In genomic region chr3:48515009-48515408, GRCm38 (mm10) we compare ENCODE assay signal across 27 mouse cellular contexts.
DNase-seq lines count a peak whose midpoint lies in the region; ATAC-seq and TF ChIP-seq lines count a peak whose summit lies in the region.
"Had no signal": no experiment of that assay in that cellular context is flagged by ENCODE, and none has a peak within 500 bp of the region (broad histone marks: within the 10 kb centered on the region; RNA-seq: fewer than 3 reads in every experiment).

No protein-coding gene starts in this region.

- no peak overlapping the region for H3K4me3 ChIP-seq in forebrain, embryonic 11.5 days (ENCODE audit: low read depth, low read length)
- H3K4me3 ChIP-seq in forebrain, embryonic 14.5 days (ENCODE audit: low read depth, low read length), result no peak overlapping the region
- no peak overlapping the region for H3K4me3 ChIP-seq in midbrain, embryonic 14.5 days (replicated peaks; ENCODE audit: low read depth, low read length)
- no peak overlapping the region for H3K4me3 ChIP-seq in midbrain, embryonic 15.5 days
- no peak overlapping the region for H3K4me3 ChIP-seq in embryonic facial prominence, embryonic 14.5 days (ENCODE audit: low read depth, low read length)
- H3K4me3 ChIP-seq in limb, embryonic 14.5 days (replicated peaks; ENCODE audit: low read length), result no peak overlapping the region
- H3K4me3 ChIP-seq: embryonic facial prominence, embryonic 15.5 days; heart, embryonic 12.5 days; left cerebral cortex, adult 2 months; lung, embryonic 15.5 days had no signal

- no peak for DNase-seq in forebrain, embryonic 11.5 days (ENCODE audit: low spot score)
- no peak for DNase-seq in forebrain, embryonic 14.5 days (ENCODE audit: low spot score)
- peak; percentile 14 for DNase-seq in midbrain, embryonic 14.5 days
- peak; percentile 38 for DNase-seq in embryonic facial prominence, embryonic 14.5 days (ENCODE audit: low spot score)
- DNase-seq in limb, embryonic 14.5 days (ENCODE audit: low spot score), result no peak
- no peak for DNase-seq in thymus, postnatal 10 days (ENCODE audit: low spot score in 2 of 2)
- no peak for DNase-seq in right cerebral cortex, postnatal 14 days
- DNase-seq: adrenal gland, postnatal 10 days; cerebellum, adult 11 months; cerebellum, postnatal 36 days; gastrocnemius, postnatal 10 days; heart, adult 11 months; heart, postnatal 14 days; kidney, adult 8-10 months; kidney, postnatal 4 days; layer of hippocampus, adult 9-11 months; left cerebral cortex, postnatal 4 days; lung, postnatal 4 days had no signal

- no peak for TF ChIP-seq POLR2A in limb, embryonic 14.5 days (IDR thresholded peaks at IDR 0.05; ENCODE audit: borderline replicate concordance, extremely low read depth, insufficient read depth, insufficient read length)

- H3K27ac ChIP-seq in forebrain, embryonic 11.5 days (ENCODE audit: low read depth, low read length), result no peak overlapping the region
- no peak overlapping the region for H3K27ac ChIP-seq in forebrain, embryonic 14.5 days (ENCODE audit: low read depth, low read length)
- H3K27ac ChIP-seq in midbrain, embryonic 14.5 days (replicated peaks; ENCODE audit: low read depth, low read length), result no peak overlapping the region
- no peak overlapping the region for H3K27ac ChIP-seq in midbrain, embryonic 15.5 days
- H3K27ac ChIP-seq in embryonic facial prominence, embryonic 14.5 days (replicated peaks; ENCODE audit: low read depth, low read length), result no peak overlapping the region
- H3K27ac ChIP-seq in limb, embryonic 14.5 days (replicated peaks; ENCODE audit: low read depth, low read length), result no peak overlapping the region
- H3K27ac ChIP-seq: embryonic facial prominence, embryonic 15.5 days; left cerebral cortex, adult 2 months; liver, embryonic 14.5 days; lung, embryonic 15.5 days had no signal

- H3K4me1 ChIP-seq in forebrain, embryonic 11.5 days (replicated peaks; ENCODE audit: control insufficient read depth, insufficient read depth, low read length), result no peaks in the 10 kb centered on the region
- H3K4me1 ChIP-seq in forebrain, embryonic 14.5 days (ENCODE audit: control insufficient read depth, insufficient read depth, low read length), result no peaks in the 10 kb centered on the region
- no peaks in the 10 kb centered on the region for H3K4me1 ChIP-seq in midbrain, embryonic 14.5 days (ENCODE audit: control insufficient read depth, insufficient read depth, low read length)
- H3K4me1 ChIP-seq in midbrain, embryonic 15.5 days, result no peaks in the 10 kb centered on the region
- 0 out of 2 replicates have a peak, but pooled peaks cover 4% of the 10 kb centered on the region for H3K4me1 ChIP-seq in embryonic facial prominence, embryonic 14.5 days (ENCODE audit: control insufficient read depth, insufficient read depth, low read length)
- no peaks in the 10 kb centered on the region for H3K4me1 ChIP-seq in limb, embryonic 14.5 days (ENCODE audit: control insufficient read depth, insufficient read depth, low read length)
- H3K4me1 ChIP-seq: embryonic facial prominence, embryonic 15.5 days; heart, embryonic 12.5 days; lung, embryonic 15.5 days had no signal

- H3K9me3 ChIP-seq in forebrain, embryonic 11.5 days (ENCODE audit: control insufficient read depth, low read length), result no peaks in the 10 kb centered on the region
- H3K9me3 ChIP-seq in forebrain, embryonic 14.5 days (replicated peaks; ENCODE audit: control insufficient read depth, low read length), result no peaks in the 10 kb centered on the region
- no peaks in the 10 kb centered on the region for H3K9me3 ChIP-seq in midbrain, embryonic 14.5 days (ENCODE audit: control insufficient read depth, low read length)
- no peaks in the 10 kb centered on the region for H3K9me3 ChIP-seq in midbrain, embryonic 15.5 days
- no peaks in the 10 kb centered on the region for H3K9me3 ChIP-seq in embryonic facial prominence, embryonic 14.5 days (ENCODE audit: control insufficient read depth, low read length)
- H3K9me3 ChIP-seq in limb, embryonic 14.5 days (ENCODE audit: control insufficient read depth, low read length), result no peaks in the 10 kb centered on the region
- H3K9me3 ChIP-seq: embryonic facial prominence, embryonic 15.5 days; G1E; heart, embryonic 12.5 days; lung, embryonic 15.5 days had no signal

- H3K36me3 ChIP-seq in forebrain, embryonic 11.5 days (ENCODE audit: control insufficient read depth, insufficient read depth, low read length), result no peaks in the 10 kb centered on the region
- H3K36me3 ChIP-seq in forebrain, embryonic 14.5 days (ENCODE audit: control insufficient read depth, insufficient read depth, low read length), result no peaks in the 10 kb centered on the region
- H3K36me3 ChIP-seq in midbrain, embryonic 14.5 days (ENCODE audit: control insufficient read depth, insufficient read depth, low read length), result no peaks in the 10 kb centered on the region
- H3K36me3 ChIP-seq in midbrain, embryonic 15.5 days (replicated peaks), result no peaks in the 10 kb centered on the region
- no peaks in the 10 kb centered on the region for H3K36me3 ChIP-seq in embryonic facial prominence, embryonic 14.5 days (ENCODE audit: control insufficient read depth, insufficient read depth, low read length)
- no peaks in the 10 kb centered on the region for H3K36me3 ChIP-seq in limb, embryonic 14.5 days (ENCODE audit: control insufficient read depth, insufficient read depth, low read length)
- H3K36me3 ChIP-seq: embryonic facial prominence, embryonic 15.5 days; G1E; heart, embryonic 12.5 days; lung, embryonic 15.5 days had no signal

- WGBS in forebrain, embryonic 11.5 days, result 20% methylated on average over 3 of the region's 3 CpGs
- 7% methylated on average over 3 of the region's 3 CpGs for WGBS in forebrain, embryonic 14.5 days
- WGBS in midbrain, embryonic 14.5 days, result 30% methylated on average over 3 of the region's 3 CpGs
- 30% methylated on average over 3 of the region's 3 CpGs for WGBS in midbrain, embryonic 15.5 days
- 10% methylated on average over 3 of the region's 3 CpGs for WGBS in embryonic facial prominence, embryonic 14.5 days
- 15% methylated on average over 3 of the region's 3 CpGs for WGBS in limb, embryonic 14.5 days

- peak; percentile 85 for ATAC-seq in forebrain, embryonic 11.5 days (replicated peaks; ENCODE audit: low FRiP score)
- no peak for ATAC-seq in forebrain, embryonic 14.5 days
- ATAC-seq in midbrain, embryonic 14.5 days (ENCODE audit: low FRiP score, low TSS enrichment), result no peak; the same call in 1 of the 2 replicates
- ATAC-seq in midbrain, embryonic 15.5 days (replicated peaks), result no peak; the same call in 1 of the 2 replicates
- ATAC-seq in embryonic facial prominence, embryonic 14.5 days (ENCODE audit: low read depth), result peak; percentile 50; the same call in 1 of the 2 replicates
- ATAC-seq in limb, embryonic 14.5 days (ENCODE audit: low FRiP score, low read depth), result peak; percentile 55; the same call in 1 of the 2 replicates
- ATAC-seq: activated CD4-positive, CD25-positive, alpha-beta regulatory T cell, adult 4 months had no signal

- no peak overlapping the region for H3K4me2 ChIP-seq in forebrain, embryonic 11.5 days (ENCODE audit: low read depth, low read length, severe bottlenecking)
- H3K4me2 ChIP-seq in forebrain, embryonic 14.5 days (ENCODE audit: low read length), result no peak overlapping the region
- H3K4me2 ChIP-seq in midbrain, embryonic 14.5 days (ENCODE audit: low read length), result no peak overlapping the region
- no peak overlapping the region for H3K4me2 ChIP-seq in midbrain, embryonic 15.5 days
- no peak overlapping the region for H3K4me2 ChIP-seq in embryonic facial prominence, embryonic 14.5 days (ENCODE audit: low read depth, low read length)
- no peak overlapping the region for H3K4me2 ChIP-seq in limb, embryonic 14.5 days (replicated peaks; ENCODE audit: low read depth, low read length, severe bottlenecking)
- H3K4me2 ChIP-seq: embryonic facial prominence, embryonic 15.5 days; heart, embryonic 12.5 days; lung, embryonic 15.5 days; midbrain, embryonic 11.5 days had no signal

- no peak overlapping the region for H3K9ac ChIP-seq in forebrain, embryonic 11.5 days (ENCODE audit: low read length)
- H3K9ac ChIP-seq in forebrain, embryonic 14.5 days (ENCODE audit: low read length), result no peak overlapping the region
- no peak overlapping the region for H3K9ac ChIP-seq in midbrain, embryonic 14.5 days (replicated peaks; ENCODE audit: low read length)
- no peak overlapping the region for H3K9ac ChIP-seq in midbrain, embryonic 15.5 days
- no peak overlapping the region for H3K9ac ChIP-seq in embryonic facial prominence, embryonic 14.5 days (ENCODE audit: low read depth, low read length)
- H3K9ac ChIP-seq in limb, embryonic 14.5 days (ENCODE audit: low read depth, low read length, severe bottlenecking), result no peak overlapping the region
- H3K9ac ChIP-seq: embryonic facial prominence, embryonic 15.5 days; heart, embryonic 12.5 days; liver, embryonic 14.5 days; lung, embryonic 15.5 days had no signal

- H3K27me3 ChIP-seq in forebrain, embryonic 11.5 days (ENCODE audit: control insufficient read depth, insufficient read depth, low read length), result no peaks in the 10 kb centered on the region
- no peaks in the 10 kb centered on the region for H3K27me3 ChIP-seq in forebrain, embryonic 14.5 days (replicated peaks; ENCODE audit: control insufficient read depth, insufficient read depth, low read length)
- no peaks in the 10 kb centered on the region for H3K27me3 ChIP-seq in midbrain, embryonic 14.5 days (ENCODE audit: control insufficient read depth, insufficient read depth, low read length)
- H3K27me3 ChIP-seq in midbrain, embryonic 15.5 days (replicated peaks), result no peaks in the 10 kb centered on the region
- H3K27me3 ChIP-seq in embryonic facial prominence, embryonic 14.5 days (replicated peaks; ENCODE audit: control insufficient read depth, insufficient read depth, low read length), result no peaks in the 10 kb centered on the region
- H3K27me3 ChIP-seq in limb, embryonic 14.5 days (ENCODE audit: control insufficient read depth, insufficient read depth, low read length), result no peaks in the 10 kb centered on the region
- H3K27me3 ChIP-seq: embryonic facial prominence, embryonic 15.5 days; heart, embryonic 12.5 days; lung, embryonic 15.5 days had no signal

Comparison
In these comparisons a context has a peak if more than half of its experiments do, and no peak if none do; other contexts are left out.
1. ATAC-seq: peak in forebrain, embryonic 11.5 days (single experiment), embryonic facial prominence, embryonic 14.5 days (single experiment) and limb, embryonic 14.5 days (single experiment); none in forebrain, embryonic 14.5 days (single experiment), midbrain, embryonic 14.5 days (single experiment) and midbrain, embryonic 15.5 days (single experiment).
2. DNase-seq: peak in midbrain, embryonic 14.5 days (single experiment) and embryonic facial prominence, embryonic 14.5 days (single experiment); none in forebrain, embryonic 11.5 days (single experiment), forebrain, embryonic 14.5 days (single experiment), limb, embryonic 14.5 days (single experiment), thymus, postnatal 10 days (0 of 2) and right cerebral cortex, postnatal 14 days (single experiment).